Mouse (Mus musculus) kidney, embryonic 15.5 days (tissue): Measurements from ENCODE around the gene Siae. TPM values are rescaled to one million over a fixed set of nuclear protein-coding genes. Genes with fewer than 3 reads are reported as not detected.

ENCODE experiments used
- ATAC-seq: fragments of 200-750 bp; cut with Nextera tagmentation; replicated peaks from 2 replicates; pipeline ENCODE4 v1.8.0; 2017; ENCODE audit warnings: moderate TSS enrichment; ENCODE audit not compliant: low FRiP score
- H3K27ac ChIP-seq: fragments of 300-500 bp; sonication (generic); 2 replicates; pipeline ENCODE4 v1.5.1; 2015; ENCODE audit warnings: mild to moderate bottlenecking, inconsistent platforms
- H3K27me3 ChIP-seq: fragments of 300-500 bp; sonication (generic); 2 replicates; pipeline ENCODE4 v1.6.1; 2015; ENCODE audit warnings: inconsistent platforms
- H3K36me3 ChIP-seq: fragments of 300-500 bp; sonication (generic); 2 replicates; pipeline ENCODE4 v1.6.1; 2015; ENCODE audit warnings: inconsistent platforms
- H3K4me1 ChIP-seq: fragments of 300-500 bp; sonication (generic); 2 replicates; pipeline ENCODE4 v1.6.1; 2015; ENCODE audit warnings: inconsistent platforms
- H3K4me2 ChIP-seq: fragments of 300-500 bp; sonication (generic); 2 replicates; pipeline ENCODE4 v1.6.1; 2015; ENCODE audit warnings: moderate library complexity, mild to moderate bottlenecking, inconsistent platforms
- H3K4me3 ChIP-seq: fragments of 300-500 bp; sonication (generic); replicated peaks from 2 replicates; pipeline ENCODE4 v1.5.1; 2015; ENCODE audit warnings: mild to moderate bottlenecking, inconsistent platforms
- H3K9ac ChIP-seq: fragments of 300-500 bp; sonication (generic); 2 replicates; pipeline ENCODE4 v1.6.1; 2015; ENCODE audit warnings: mild to moderate bottlenecking, inconsistent platforms
- H3K9me3 ChIP-seq: fragments of 300-500 bp; sonication (generic); replicated peaks from 2 replicates; pipeline ENCODE4 v1.6.1; 2016; ENCODE audit warnings: inconsistent platforms
- WGBS: fragments of 180-500 bp; shearing (Covaris S2); methylation state at CpG from one replicate; pipeline ENCODE4 v1.1.7; 2015; ENCODE audit warnings: mixed read lengths; 5-methylcytosine and 5-hydroxymethylcytosine counted together
- polyA plus RNA-seq: library from polyadenylated mRNA; unstranded; fragments of >200 nt; fragmentation: Nextera tagmentation; extraction: Ambion mirVana; gene quantifications from 2 replicates; pipeline ENCODE4 v1.2.1, GENCODE M21; 2015

Siae gene
- polyA plus RNA-seq, 1 experiment from 2014 or later, result 9.5 TPM

- no peaks in the 10 kb centered on the region for H3K36me3 ChIP-seq
- no peaks in the 10 kb centered on the region for H3K27me3 ChIP-seq
- no peak for ATAC-seq
- H3K4me1 ChIP-seq, result peaks cover 14% of the 10 kb centered on the region
- no peak overlapping the region for H3K27ac ChIP-seq
- H3K9ac ChIP-seq, result no peak overlapping the region
- H3K4me3 ChIP-seq, result no peak overlapping the region
- H3K4me2 ChIP-seq, result no peak overlapping the region
- H3K9me3 ChIP-seq, result no peaks in the 10 kb centered on the region
- WGBS, result 48% methylated on average over 1 of the region's 1 CpGs
These were observed 8.3 kb downstream of the Siae start for GRCm38 (mm10) chr9:37563805-37564204.

- Histone ChIP-seq H3K4me2 (no peak overlapping the region), H3K27ac (no peak overlapping the region), H3K4me1 (peaks cover 19% of the 10 kb centered on the region), H3K9me3 (no peaks in the 10 kb centered on the region), H3K36me3 (no peaks in the 10 kb centered on the region), H3K9ac (no peak overlapping the region), H3K4me3 (no peak overlapping the region), H3K27me3 (no peaks in the 10 kb centered on the region)
- ATAC-seq, result no peak
- WGBS, result 84% methylated on average over 2 of the region's 2 CpGs
These were observed 11.5 kb downstream of the Siae start for GRCm38 (mm10) chr9:37567019-37567418.

GRCm38 (mm10) chr9:37567454-37567853 is 12.0 kb downstream of the Siae start:
- H3K27me3 ChIP-seq, result no peaks in the 10 kb centered on the region
- H3K9ac ChIP-seq, result no peak overlapping the region
- H3K27ac ChIP-seq, result no peak overlapping the region
- no peaks in the 10 kb centered on the region for H3K9me3 ChIP-seq
- H3K36me3 ChIP-seq, result no peaks in the 10 kb centered on the region
- no peak for ATAC-seq
- peaks cover 19% of the 10 kb centered on the region for H3K4me1 ChIP-seq
- H3K4me2 ChIP-seq, result peak overlapping the region; percentile 55; the same call in 1 of the 2 replicates
- H3K4me3 ChIP-seq, result 0 out of 2 replicates have a peak overlapping the region, but pooled peaks have one; percentile 7
- 31% methylated on average over 5 of the region's 5 CpGs for WGBS

- Histone ChIP-seq H3K27me3 (no peaks in the 10 kb centered on the region), H3K9me3 (no peaks in the 10 kb centered on the region), H3K4me2 (peak overlapping the region; percentile 55), H3K36me3 (no peaks in the 10 kb centered on the region), H3K27ac (peak overlapping the region; percentile 15; the same call in 1 of the 2 replicates), H3K9ac (no peak overlapping the region), H3K4me3 (0 out of 2 replicates have a peak overlapping the region, but pooled peaks have one; percentile 7), H3K4me1 (peaks cover 19% of the 10 kb centered on the region)
- ATAC-seq, result peak; percentile 68
- 11% methylated on average over 15 of the region's 15 CpGs for WGBS
These were observed 12.6 kb downstream of the Siae start for GRCm38 (mm10) chr9:37567892-37568604.

GRCm38 (mm10) chr9:37568605-37569214 is 13.2 kb downstream of the Siae start:
- H3K9ac ChIP-seq, result no peak overlapping the region

GRCm38 (mm10) chr9:37569231-37569835 is 13.8 kb downstream of the Siae start:
- no peak overlapping the region for H3K4me2 ChIP-seq
- H3K36me3 ChIP-seq, result no peaks in the 10 kb centered on the region
- no peak overlapping the region for H3K9ac ChIP-seq
- no peaks in the 10 kb centered on the region for H3K27me3 ChIP-seq
- peaks cover 19% of the 10 kb centered on the region for H3K4me1 ChIP-seq
- no peak overlapping the region for H3K27ac ChIP-seq
- no peak for ATAC-seq
- no peaks in the 10 kb centered on the region for H3K9me3 ChIP-seq
- H3K4me3 ChIP-seq, result no peak overlapping the region
- WGBS, result 56% methylated on average over 2 of the region's 2 CpGs

More at GRCm38 (mm10) chr9:37568605-37569214, 13.2 kb downstream of the Siae start:
- Histone ChIP-seq H3K27me3 (no peaks in the 10 kb centered on the region), H3K4me2 (peak overlapping the region; percentile 55), H3K4me1 (peaks cover 19% of the 10 kb centered on the region), H3K27ac (0 out of 2 replicates have a peak overlapping the region, but pooled peaks have one; percentile 15), H3K4me3 (no peak overlapping the region), H3K36me3 (no peaks in the 10 kb centered on the region), H3K9me3 (no peaks in the 10 kb centered on the region)
- WGBS, result 39% methylated on average over 4 of the region's 4 CpGs
- peak; percentile 51 for ATAC-seq

- no peak overlapping the region for H3K4me3 ChIP-seq
- H3K9ac ChIP-seq, result no peak overlapping the region
- ATAC-seq, result no peak
- H3K4me1 ChIP-seq, result peaks cover 24% of the 10 kb centered on the region
- WGBS, result 57% methylated on average over 3 of the region's 3 CpGs
- no peak overlapping the region for H3K4me2 ChIP-seq
- no peaks in the 10 kb centered on the region for H3K9me3 ChIP-seq
- no peak overlapping the region for H3K27ac ChIP-seq
- H3K36me3 ChIP-seq, result no peaks in the 10 kb centered on the region
- peaks cover 3% of the 10 kb centered on the region; the same call in 1 of the 2 replicates for H3K27me3 ChIP-seq
These were observed 16.8 kb downstream of the Siae start for GRCm38 (mm10) chr9:37572204-37572876.

- Histone ChIP-seq H3K4me3 (0 out of 2 replicates have a peak overlapping the region, but pooled peaks have one; percentile 5), H3K4me1 (peaks cover 5% of the 10 kb centered on the region; the same call in 1 of the 2 replicates), H3K9me3 (no peaks in the 10 kb centered on the region), H3K27me3 (peaks cover 3% of the 10 kb centered on the region; the same call in 1 of the 2 replicates), H3K9ac (no peak overlapping the region), H3K4me2 (peak overlapping the region; percentile 37), H3K36me3 (no peaks in the 10 kb centered on the region), H3K27ac (no peak overlapping the region)
- WGBS, result 31% methylated on average over 14 of the region's 14 CpGs
- ATAC-seq, result peak; percentile 25; the same call in 1 of the 2 replicates
These were observed 21.0 kb downstream of the Siae start for GRCm38 (mm10) chr9:37576436-37576930.

GRCm38 (mm10) chr9:37583594-37583993 is 28.1 kb downstream of the Siae start:
- no peak overlapping the region for H3K9ac ChIP-seq
- no peak for ATAC-seq
- H3K4me1 ChIP-seq, result no peaks in the 10 kb centered on the region
- no peaks in the 10 kb centered on the region for H3K9me3 ChIP-seq
- H3K36me3 ChIP-seq, result no peaks in the 10 kb centered on the region
- H3K4me3 ChIP-seq, result no peak overlapping the region
- H3K27ac ChIP-seq, result no peak overlapping the region
- WGBS, result 83% methylated on average over 5 of the region's 5 CpGs
- no peak overlapping the region for H3K4me2 ChIP-seq
- H3K27me3 ChIP-seq, result no peaks in the 10 kb centered on the region

- 82% methylated on average over 4 of the region's 4 CpGs for WGBS
- ATAC-seq, result no peak
- no peaks in the 10 kb centered on the region for H3K4me1 ChIP-seq
- no peak overlapping the region for H3K4me3 ChIP-seq
- no peaks in the 10 kb centered on the region for H3K27me3 ChIP-seq
- H3K4me2 ChIP-seq, result no peak overlapping the region
- no peak overlapping the region for H3K9ac ChIP-seq
- H3K36me3 ChIP-seq, result no peaks in the 10 kb centered on the region
- H3K9me3 ChIP-seq, result no peaks in the 10 kb centered on the region
- H3K27ac ChIP-seq, result no peak overlapping the region
These were observed 31.2 kb downstream of the Siae start for GRCm38 (mm10) chr9:37586718-37587117.

GRCm38 (mm10) chr9:37590381-37590780 is 34.9 kb downstream of the Siae start:
- Histone ChIP-seq H3K27me3 (no peaks in the 10 kb centered on the region), H3K9me3 (no peaks in the 10 kb centered on the region), H3K36me3 (no peaks in the 10 kb centered on the region), H3K4me2 (no peak overlapping the region), H3K27ac (no peak overlapping the region), H3K9ac (no peak overlapping the region), H3K4me3 (no peak overlapping the region), H3K4me1 (no peaks in the 10 kb centered on the region)
- 89% methylated on average over 4 of the region's 4 CpGs for WGBS
- no peak for ATAC-seq
